Comparison of ENCODE assay signal across 14 mouse cellular contexts in genomic region chr6:38203820-38204219, GRCm38 (mm10). TPM values are rescaled to one million over a fixed set of nuclear protein-coding genes. Genes with fewer than 3 reads are reported as not detected.
DNase-seq lines count a peak whose midpoint lies in the region; ATAC-seq and TF ChIP-seq lines count a peak whose summit lies in the region.
"Had no signal": no experiment of that assay in that cellular context is flagged by ENCODE, and none has a peak within 500 bp of the region (broad histone marks: within the 10 kb centered on the region; RNA-seq: fewer than 3 reads in every experiment).

No protein-coding gene starts in this region.

- 61% methylated on average over 4 of the region's 4 CpGs for WGBS in heart, embryonic 14.5 days
- WGBS in lung, embryonic 15.5 days: 58% methylated on average over 4 of the region's 4 CpGs
- WGBS in lung, adult 2 months: 68% methylated on average over 4 of the region's 4 CpGs
- 62% methylated on average over 4 of the region's 4 CpGs for WGBS in embryonic facial prominence, embryonic 10.5 days
- WGBS in limb, embryonic 11.5 days: 48% methylated on average over 4 of the region's 4 CpGs

- intact Hi-C loops in heart, postnatal 36 days (cut with DNase I): no loop called here

- peaks cover 3% of the 10 kb centered on the region; the same call in 1 of the 2 replicates for H3K9me3 ChIP-seq in heart, embryonic 14.5 days (ENCODE audit: control insufficient read depth, low read length)
- H3K9me3 ChIP-seq in lung, embryonic 15.5 days: no peaks in the 10 kb centered on the region
- H3K9me3 ChIP-seq in embryonic facial prominence, embryonic 10.5 days: peaks cover 4% of the 10 kb centered on the region; the same call in 1 of the 2 replicates
- no peaks in the 10 kb centered on the region; the same call in 1 of the 2 replicates for H3K9me3 ChIP-seq in limb, embryonic 11.5 days (ENCODE audit: control insufficient read depth, low read length)
- H3K9me3 ChIP-seq: intestine, embryonic 15.5 days; liver, embryonic 13.5 days had no signal

- peaks cover 12 to 16% of the 10 kb centered on the region in 2 experiments; a peak in 3 of 4 replicates for H3K4me1 ChIP-seq in heart, embryonic 14.5 days (ENCODE audit: control insufficient read depth in 2 of 2, insufficient read depth in 2 of 2, low read length in 2 of 2)
- H3K4me1 ChIP-seq in lung, embryonic 15.5 days: 0 out of 2 replicates have a peak, but pooled peaks cover 14% of the 10 kb centered on the region
- no peaks in the 10 kb centered on the region; the same call in 1 of the 2 replicates for H3K4me1 ChIP-seq in lung, adult 2 months (ENCODE audit: control insufficient read depth, insufficient read depth, low read length)
- peaks cover 58% of the 10 kb centered on the region for H3K4me1 ChIP-seq in embryonic facial prominence, embryonic 10.5 days
- peaks cover 8% of the 10 kb centered on the region for H3K4me1 ChIP-seq in limb, embryonic 11.5 days (ENCODE audit: control insufficient read depth, insufficient read depth, low read length)
- H3K4me1 ChIP-seq: liver, embryonic 13.5 days had no signal

- H3K27me3 ChIP-seq in heart, embryonic 14.5 days (ENCODE audit: control insufficient read depth, insufficient read depth, low read length): no peaks in the 10 kb centered on the region
- no peaks in the 10 kb centered on the region for H3K27me3 ChIP-seq in lung, embryonic 15.5 days
- H3K27me3 ChIP-seq in embryonic facial prominence, embryonic 10.5 days (replicated peaks; ENCODE audit: low read depth, poor library complexity, severe bottlenecking): peaks cover 15% of the 10 kb centered on the region; the same call in 1 of the 2 replicates
- no peaks in the 10 kb centered on the region for H3K27me3 ChIP-seq in limb, embryonic 11.5 days (ENCODE audit: control insufficient read depth, insufficient read depth, low read length)
- H3K27me3 ChIP-seq: intestine, embryonic 15.5 days; liver, embryonic 13.5 days had no signal

- no peak overlapping the region for H3K9ac ChIP-seq in heart, embryonic 14.5 days (ENCODE audit: low read length)
- no peak overlapping the region for H3K9ac ChIP-seq in lung, embryonic 15.5 days
- no peak overlapping the region for H3K9ac ChIP-seq in limb, embryonic 11.5 days (ENCODE audit: low read length)
- H3K9ac ChIP-seq: intestine, embryonic 15.5 days; liver, embryonic 13.5 days had no signal

- TF ChIP-seq POLR2A in lung, adult 2 months (IDR thresholded peaks at IDR 0.05; ENCODE audit: borderline replicate concordance, extremely low read depth, low read depth, low read length): no peak

- no peak overlapping the region for H3K4me2 ChIP-seq in heart, embryonic 14.5 days (ENCODE audit: low read length)
- no peak overlapping the region for H3K4me2 ChIP-seq in lung, embryonic 15.5 days
- no peak overlapping the region for H3K4me2 ChIP-seq in limb, embryonic 11.5 days (ENCODE audit: low read depth, severe bottlenecking)
- H3K4me2 ChIP-seq: intestine, embryonic 15.5 days; liver, embryonic 13.5 days had no signal

- TF ChIP-seq CTCF in lung, adult 2 months (IDR thresholded peaks at IDR 0.05; ENCODE audit: insufficient read depth, low read length): no peak

- no peak overlapping the region for H3K27ac ChIP-seq in heart, embryonic 14.5 days (replicated peaks in 1 of 2; ENCODE audit: control insufficient read depth in 1 of 2, insufficient read depth in 1 of 2, low read depth in 2 of 2, low read length in 2 of 2)
- H3K27ac ChIP-seq in lung, embryonic 15.5 days: no peak overlapping the region
- 0 out of 2 replicates have a peak overlapping the region, but pooled peaks have one; percentile 30 for H3K27ac ChIP-seq in embryonic facial prominence, embryonic 10.5 days (replicated peaks)
- no peak overlapping the region for H3K27ac ChIP-seq in limb, embryonic 11.5 days (replicated peaks; ENCODE audit: low read depth, low read length)
- H3K27ac ChIP-seq: intestine, embryonic 15.5 days; liver, embryonic 13.5 days had no signal

- no peak overlapping the region for H3K4me3 ChIP-seq in heart, embryonic 14.5 days (ENCODE audit: control insufficient read depth in 1 of 2, insufficient read depth in 1 of 2, low read depth in 1 of 2, low read length in 2 of 2)
- no peak overlapping the region for H3K4me3 ChIP-seq in lung, embryonic 15.5 days
- H3K4me3 ChIP-seq in lung, adult 2 months (replicated peaks; ENCODE audit: extremely low read depth, low read depth, low read length): no peak overlapping the region
- no peak overlapping the region for H3K4me3 ChIP-seq in embryonic facial prominence, embryonic 10.5 days
- no peak overlapping the region for H3K4me3 ChIP-seq in limb, embryonic 11.5 days (ENCODE audit: low read depth, low read length)
- H3K4me3 ChIP-seq: intestine, embryonic 15.5 days; liver, embryonic 13.5 days had no signal

- 0 out of 2 replicates have a peak, but pooled peaks have one; percentile 31 for ATAC-seq in heart, embryonic 14.5 days (ENCODE audit: insufficient number of reproducible peaks, insufficient read depth, low FRiP score, low read depth)
- ATAC-seq in lung, embryonic 15.5 days (ENCODE audit: borderline replicate concordance, extremely low read depth, low FRiP score, low TSS enrichment): peak; percentile 76
- peak; percentile 38; the same call in 1 of the 2 replicates for ATAC-seq in limb, embryonic 11.5 days (ENCODE audit: insufficient number of reproducible peaks, low FRiP score, low TSS enrichment, low read depth)
- ATAC-seq: intestine, embryonic 15.5 days had no signal

- no peak for DNase-seq in heart, postnatal 36 days
- DNase-seq in lung, adult 2 months: no peak
- no peak for DNase-seq in embryonic facial prominence, embryonic 10.5 days (ENCODE audit: low spot score)
- no peak for DNase-seq in limb, embryonic 11.5 days (ENCODE audit: low spot score)
- DNase-seq in adrenal gland, adult 2 months: no peak
- no peak for DNase-seq in spleen, postnatal 36 days (ENCODE audit: low spot score in 2 of 2)
- DNase-seq: B cell, adult 2 months; cerebellum, adult 11 months; gastrocnemius, postnatal 14 days; layer of hippocampus, postnatal 36 days; liver, embryonic 13.5 days had no signal

- no peaks in the 10 kb centered on the region for H3K36me3 ChIP-seq in heart, embryonic 14.5 days (ENCODE audit: control insufficient read depth, insufficient read depth, low read length)
- no peaks in the 10 kb centered on the region for H3K36me3 ChIP-seq in lung, embryonic 15.5 days
- peaks cover 4% of the 10 kb centered on the region for H3K36me3 ChIP-seq in embryonic facial prominence, embryonic 10.5 days (replicated peaks)
- no peaks in the 10 kb centered on the region for H3K36me3 ChIP-seq in limb, embryonic 11.5 days (ENCODE audit: control insufficient read depth, insufficient read depth, low read length)
- H3K36me3 ChIP-seq: intestine, embryonic 15.5 days; liver, embryonic 13.5 days had no signal

RNA-seq across cellular contexts. Expression of gene D630045J12Rik, which starts 50.0 kb away (rescaled TPM):
- 1.9 and 2.3 TPM in 2 replicates for polyA plus RNA-seq in heart, embryonic 14.5 days (2014; fragmentation: Nextera tagmentation; extraction: Ambion mirVana)
- 1 to 10 TPM in 1 of 2 experiments, under 1 TPM in 1; 0.92 to 1.6 TPM for total RNA-seq in heart, postnatal 36 days (2021)
- polyA plus RNA-seq in lung, embryonic 15.5 days (2015; fragmentation: Nextera tagmentation; extraction: Ambion mirVana): 2.9 and 3.4 TPM in 2 replicates
- polyA plus RNA-seq in lung, adult 2 months (2012; rRNA removed): 6.0 and 7.1 TPM in 2 replicates
- 7.4 and 8.1 TPM in 2 replicates for polyA plus RNA-seq in embryonic facial prominence, embryonic 10.5 days (2016; fragmentation: Nextera tagmentation; extraction: Ambion mirVana)
- polyA plus RNA-seq in limb, embryonic 11.5 days (2014; fragmentation: Nextera tagmentation; extraction: Ambion mirVana): 11.1 and 13.6 TPM in 2 replicates
- 1 to 10 TPM; 2.9 to 4.5 TPM for total RNA-seq in adrenal gland, adult 2 months (2021)
- polyA plus RNA-seq in adrenal gland, adult 2 months (2012; rRNA removed): 3.2 and 4.1 TPM in 2 replicates
